In genomic region chr4:126236467-126237280, GRCm38 (mm10) we compare ENCODE assay signal across 9 mouse cellular contexts. TPM values are rescaled to one million over a fixed set of nuclear protein-coding genes. Genes with fewer than 3 reads are reported as not detected.
DNase-seq lines count a peak whose midpoint lies in the region; ATAC-seq and TF ChIP-seq lines count a peak whose summit lies in the region.
"Had no signal": no experiment of that assay in that cellular context is flagged by ENCODE, and none has a peak within 500 bp of the region (broad histone marks: within the 10 kb centered on the region; RNA-seq: fewer than 3 reads in every experiment).

No protein-coding gene starts in this region.

- WGBS in forebrain, embryonic 14.5 days, result 51% methylated on average over 63 of the region's 63 CpGs
- WGBS in forebrain, embryonic 11.5 days, result 46% methylated on average over 62 of the region's 63 CpGs
- 51% methylated on average over 62 of the region's 63 CpGs for WGBS in intestine, embryonic 16.5 days
- 50% methylated on average over 60 of the region's 63 CpGs for WGBS in lung, embryonic 14.5 days

- TF ChIP-seq EP300 in ES-Bruce4 (IDR thresholded peaks at IDR 0.05; ENCODE audit: insufficient read depth, low read depth, low read length), result no peak

- H3K27ac ChIP-seq in forebrain, embryonic 14.5 days (ENCODE audit: low read depth, low read length), result no peak overlapping the region
- H3K27ac ChIP-seq in forebrain, embryonic 11.5 days (ENCODE audit: low read depth, low read length), result no peak overlapping the region
- no peak overlapping the region for H3K27ac ChIP-seq in ES-Bruce4 (ENCODE audit: insufficient read depth, low read length)
- no peak overlapping the region for H3K27ac ChIP-seq in intestine, embryonic 16.5 days (ENCODE audit: low read length)
- H3K27ac ChIP-seq in lung, embryonic 14.5 days (ENCODE audit: low read depth), result no peak overlapping the region

- no peaks in the 10 kb centered on the region for H3K4me1 ChIP-seq in forebrain, embryonic 14.5 days (ENCODE audit: control insufficient read depth, insufficient read depth, low read length)
- no peaks in the 10 kb centered on the region; the same call in 1 of the 2 replicates for H3K4me1 ChIP-seq in forebrain, embryonic 11.5 days (replicated peaks; ENCODE audit: control insufficient read depth, insufficient read depth, low read length)
- H3K4me1 ChIP-seq in ES-Bruce4 (ENCODE audit: control insufficient read depth, insufficient read depth, low read length), result peaks cover 4% of the 10 kb centered on the region
- H3K4me1 ChIP-seq in intestine, embryonic 16.5 days (ENCODE audit: control insufficient read depth, insufficient read depth, low read length), result no peaks in the 10 kb centered on the region
- H3K4me1 ChIP-seq in lung, embryonic 14.5 days (ENCODE audit: insufficient read depth), result no peaks in the 10 kb centered on the region

- H3K27me3 ChIP-seq in forebrain, embryonic 14.5 days (replicated peaks; ENCODE audit: control insufficient read depth, insufficient read depth, low read length), result no peaks in the 10 kb centered on the region
- H3K27me3 ChIP-seq in forebrain, embryonic 11.5 days (ENCODE audit: control insufficient read depth, insufficient read depth, low read length), result no peaks in the 10 kb centered on the region
- no peaks in the 10 kb centered on the region for H3K27me3 ChIP-seq in ES-Bruce4 (ENCODE audit: control insufficient read depth, insufficient read depth, low read length, poor library complexity, severe bottlenecking)
- H3K27me3 ChIP-seq in intestine, embryonic 16.5 days (replicated peaks; ENCODE audit: control insufficient read depth, insufficient read depth, low read length), result no peaks in the 10 kb centered on the region
- H3K27me3 ChIP-seq in lung, embryonic 14.5 days (ENCODE audit: insufficient read depth, low read length), result no peaks in the 10 kb centered on the region

- no peak for TF ChIP-seq POLR2A in ES-Bruce4 (IDR thresholded peaks at IDR 0.05; ENCODE audit: insufficient read depth, low read length)

- no peaks in the 10 kb centered on the region for H3K9me3 ChIP-seq in forebrain, embryonic 14.5 days (replicated peaks; ENCODE audit: control insufficient read depth, low read length)
- H3K9me3 ChIP-seq in forebrain, embryonic 11.5 days (ENCODE audit: control insufficient read depth, low read length), result no peaks in the 10 kb centered on the region
- H3K9me3 ChIP-seq in ES-Bruce4 (replicated peaks; ENCODE audit: control insufficient read depth, insufficient read depth, low read length, poor library complexity, severe bottlenecking), result no peaks in the 10 kb centered on the region
- no peaks in the 10 kb centered on the region for H3K9me3 ChIP-seq in intestine, embryonic 16.5 days (ENCODE audit: control insufficient read depth, low read length)
- no peaks in the 10 kb centered on the region for H3K9me3 ChIP-seq in lung, embryonic 14.5 days (ENCODE audit: low read depth, low read length)

- no peak overlapping the region for H3K9ac ChIP-seq in forebrain, embryonic 14.5 days (ENCODE audit: low read length)
- no peak overlapping the region for H3K9ac ChIP-seq in forebrain, embryonic 11.5 days (ENCODE audit: low read length)
- peak overlapping the region; percentile 10; the same call in 1 of the 2 replicates for H3K9ac ChIP-seq in ES-Bruce4 (ENCODE audit: low read depth, poor library complexity, severe bottlenecking)
- H3K9ac ChIP-seq in intestine, embryonic 16.5 days (ENCODE audit: low read depth, low read length), result peak overlapping the region; percentile 39
- H3K9ac ChIP-seq in lung, embryonic 14.5 days, result peak overlapping the region; percentile 4; the same call in 1 of the 2 replicates

- TF ChIP-seq CTCF in ES-Bruce4 (IDR thresholded peaks at IDR 0.05; ENCODE audit: low read depth, low read length), result no peak
- TF ChIP-seq CTCF in lung, embryonic 14.5 days (IDR thresholded peaks at IDR 0.05; ENCODE audit: low read depth), result no peak

- no peak overlapping the region for H3K4me2 ChIP-seq in forebrain, embryonic 14.5 days (ENCODE audit: low read length)
- H3K4me2 ChIP-seq in forebrain, embryonic 11.5 days (ENCODE audit: low read depth, low read length, severe bottlenecking), result no peak overlapping the region
- peak overlapping the region; percentile 77 for H3K4me2 ChIP-seq in intestine, embryonic 16.5 days (ENCODE audit: low read depth, low read length)
- H3K4me2 ChIP-seq in lung, embryonic 14.5 days, result peak overlapping the region; percentile 53

- no peak for DNase-seq in forebrain, embryonic 14.5 days (ENCODE audit: low spot score)
- no peak for DNase-seq in forebrain, embryonic 11.5 days (ENCODE audit: low spot score)
- DNase-seq in lung, embryonic 14.5 days, result peak; percentile 57
- no peak for DNase-seq in adrenal gland, postnatal 14 days
- DNase-seq in adrenal gland, postnatal 36 days, result no peak
- DNase-seq in frontal cortex, postnatal 25 days (ENCODE audit: low spot score in 2 of 2), result no peak

- ATAC-seq in forebrain, embryonic 14.5 days, result 0 out of 2 replicates have a peak, but pooled peaks have one; percentile 20
- ATAC-seq in forebrain, embryonic 11.5 days (replicated peaks; ENCODE audit: low FRiP score), result no peak
- peak; percentile 82 for ATAC-seq in intestine, embryonic 16.5 days
- ATAC-seq in lung, embryonic 14.5 days (ENCODE audit: insufficient read depth), result no peak

- no peak overlapping the region for H3K4me3 ChIP-seq in forebrain, embryonic 14.5 days (ENCODE audit: low read depth, low read length)
- H3K4me3 ChIP-seq in forebrain, embryonic 11.5 days (ENCODE audit: low read depth, low read length), result no peak overlapping the region
- H3K4me3 ChIP-seq in ES-Bruce4 (ENCODE audit: low read depth, low read length), result peak overlapping the region; percentile 68
- peak overlapping the region; percentile 41 for H3K4me3 ChIP-seq in intestine, embryonic 16.5 days (ENCODE audit: low read length)
- H3K4me3 ChIP-seq in lung, embryonic 14.5 days (ENCODE audit: low read depth, low read length), result peak overlapping the region; percentile 6; the same call in 1 of the 2 replicates

- H3K36me3 ChIP-seq in forebrain, embryonic 14.5 days (ENCODE audit: control insufficient read depth, insufficient read depth, low read length), result peaks cover 100% of the 10 kb centered on the region
- H3K36me3 ChIP-seq in forebrain, embryonic 11.5 days (ENCODE audit: control insufficient read depth, insufficient read depth, low read length), result peaks cover 37% of the 10 kb centered on the region
- peaks cover 9% of the 10 kb centered on the region for H3K36me3 ChIP-seq in ES-Bruce4 (ENCODE audit: control insufficient read depth, insufficient read depth, low read length, poor library complexity, severe bottlenecking)
- H3K36me3 ChIP-seq in intestine, embryonic 16.5 days (ENCODE audit: control insufficient read depth, insufficient read depth, low read length), result peaks cover 20% of the 10 kb centered on the region
- H3K36me3 ChIP-seq in lung, embryonic 14.5 days (ENCODE audit: insufficient read depth), result peaks cover 100% of the 10 kb centered on the region

RNA-seq across cellular contexts. Expression of gene Map7d1, which starts 19.5 kb away (rescaled TPM):
- polyA plus RNA-seq in forebrain, embryonic 14.5 days (2014; fragmentation: Nextera tagmentation; extraction: Ambion mirVana), result 54.8 and 67.8 TPM in 2 replicates
- 80.6 and 83.5 TPM in 2 replicates for polyA plus RNA-seq in forebrain, embryonic 11.5 days (2014; fragmentation: Nextera tagmentation; extraction: Ambion mirVana)
- polyA plus RNA-seq in ES-Bruce4 (2011; ENCODE audit: insufficient read depth, insufficient read length, low read depth, missing spikeins), result 29.0 and 31.9 TPM in 2 replicates
- polyA plus RNA-seq in intestine, embryonic 16.5 days (2015; fragmentation: Nextera tagmentation; extraction: Ambion mirVana), result 13.1 and 16.7 TPM in 2 replicates
- 50.7 and 61.1 TPM in 2 replicates for polyA plus RNA-seq in lung, embryonic 14.5 days (2014; fragmentation: Nextera tagmentation; extraction: Ambion mirVana)
- 53.4 and 67.3 TPM in 2 replicates for total RNA-seq in adrenal gland, postnatal 14 days (2021)
- 10 to 100 TPM; 47.7 to 84.9 TPM for total RNA-seq in adrenal gland, postnatal 36 days (2021)

RNA-seq across cellular contexts. Expression of gene Trappc3, which starts 25.5 kb away (rescaled TPM):
- 36.9 and 39.3 TPM in 2 replicates for polyA plus RNA-seq in forebrain, embryonic 14.5 days (2014; fragmentation: Nextera tagmentation; extraction: Ambion mirVana)
- 23.3 and 25.7 TPM in 2 replicates for polyA plus RNA-seq in forebrain, embryonic 11.5 days (2014; fragmentation: Nextera tagmentation; extraction: Ambion mirVana)
- 62.8 TPM in 2 replicates for polyA plus RNA-seq in ES-Bruce4 (2011; ENCODE audit: insufficient read depth, insufficient read length, low read depth, missing spikeins)
- polyA plus RNA-seq in intestine, embryonic 16.5 days (2015; fragmentation: Nextera tagmentation; extraction: Ambion mirVana), result 105 and 107 TPM in 2 replicates
- 26.7 and 28.9 TPM in 2 replicates for polyA plus RNA-seq in lung, embryonic 14.5 days (2014; fragmentation: Nextera tagmentation; extraction: Ambion mirVana)
- total RNA-seq in adrenal gland, postnatal 14 days (2021), result 70.8 and 75.6 TPM in 2 replicates
- total RNA-seq in adrenal gland, postnatal 36 days (2021), result 10 to 100 TPM; 88.7 to 96.5 TPM

RNA-seq across cellular contexts. Expression of gene Thrap3, which starts 34.1 kb away (rescaled TPM):
- 128 and 152 TPM in 2 replicates for polyA plus RNA-seq in forebrain, embryonic 14.5 days (2014; fragmentation: Nextera tagmentation; extraction: Ambion mirVana)
- polyA plus RNA-seq in forebrain, embryonic 11.5 days (2014; fragmentation: Nextera tagmentation; extraction: Ambion mirVana), result 251 and 263 TPM in 2 replicates
- polyA plus RNA-seq in ES-Bruce4 (2011; ENCODE audit: insufficient read depth, insufficient read length, low read depth, missing spikeins), result 456 and 495 TPM in 2 replicates
- 132 and 141 TPM in 2 replicates for polyA plus RNA-seq in intestine, embryonic 16.5 days (2015; fragmentation: Nextera tagmentation; extraction: Ambion mirVana)
- 262 and 268 TPM in 2 replicates for polyA plus RNA-seq in lung, embryonic 14.5 days (2014; fragmentation: Nextera tagmentation; extraction: Ambion mirVana)
- total RNA-seq in adrenal gland, postnatal 14 days (2021), result 190 and 212 TPM in 2 replicates
- total RNA-seq in adrenal gland, postnatal 36 days (2021), result 100 to 1,000 TPM; 186 to 192 TPM

RNA-seq across cellular contexts. Expression of gene Col8a2, which starts 49.9 kb away (rescaled TPM):
- polyA plus RNA-seq in forebrain, embryonic 14.5 days (2014; fragmentation: Nextera tagmentation; extraction: Ambion mirVana), result 1.2 and 2.9 TPM in 2 replicates
- 18.0 and 20.4 TPM in 2 replicates for polyA plus RNA-seq in forebrain, embryonic 11.5 days (2014; fragmentation: Nextera tagmentation; extraction: Ambion mirVana)
- polyA plus RNA-seq in ES-Bruce4 (2011; ENCODE audit: insufficient read depth, insufficient read length, low read depth, missing spikeins), result 1.0 and 1.2 TPM in 2 replicates
- 3.5 and 4.5 TPM in 2 replicates for polyA plus RNA-seq in intestine, embryonic 16.5 days (2015; fragmentation: Nextera tagmentation; extraction: Ambion mirVana)
- 4.0 and 5.2 TPM in 2 replicates for polyA plus RNA-seq in lung, embryonic 14.5 days (2014; fragmentation: Nextera tagmentation; extraction: Ambion mirVana)
- total RNA-seq in adrenal gland, postnatal 14 days (2021), result 2.9 and 3.1 TPM in 2 replicates
- 1 to 10 TPM; 3.0 to 3.2 TPM for total RNA-seq in adrenal gland, postnatal 36 days (2021)
- total RNA-seq: megakaryocyte-erythroid progenitor cell, adult 5-6 weeks had no signal

Comparison
In these comparisons a context has a peak if more than half of its experiments do, and no peak if none do; other contexts are left out.
1. ATAC-seq: peak in forebrain, embryonic 14.5 days (single experiment) and intestine, embryonic 16.5 days (single experiment); none in forebrain, embryonic 11.5 days (single experiment) and lung, embryonic 14.5 days (single experiment).
2. H3K4me2 ChIP-seq: peak in intestine, embryonic 16.5 days (single experiment) and lung, embryonic 14.5 days (single experiment); none in forebrain, embryonic 14.5 days (single experiment) and forebrain, embryonic 11.5 days (single experiment).
3. H3K4me3 ChIP-seq: peak in ES-Bruce4 (single experiment), intestine, embryonic 16.5 days (single experiment) and lung, embryonic 14.5 days (single experiment); none in forebrain, embryonic 14.5 days (single experiment) and forebrain, embryonic 11.5 days (single experiment).
4. H3K9ac ChIP-seq: peak in ES-Bruce4 (single experiment), intestine, embryonic 16.5 days (single experiment) and lung, embryonic 14.5 days (single experiment); none in forebrain, embryonic 14.5 days (single experiment) and forebrain, embryonic 11.5 days (single experiment).